Mouse (Mus musculus) midbrain, postnatal 0 days (tissue): ENCODE measurements around the gene Smim11. TPM values are rescaled to one million over a fixed set of nuclear protein-coding genes. Genes with fewer than 3 reads are reported as not detected.

Source experiments
- ATAC-seq: fragments of 200-750 bp; cut with Nextera tagmentation; 2 replicates; pipeline ENCODE4 v1.8.0; 2017; ENCODE audit warnings: moderate number of reproducible peaks, mild to moderate bottlenecking, moderate TSS enrichment, moderate library complexity; ENCODE audit not compliant: low FRiP score
- DNase-seq: peaks from one replicate; pipeline ENCODE4 v3.0.0-alpha.2; 2015; ENCODE audit warnings: low spot score
- H3K27ac ChIP-seq: fragments of 300-500 bp; sonication (generic); 2 replicates; pipeline ENCODE4 v1.5.1; 2014; ENCODE audit warnings: low read depth, mild to moderate bottlenecking, low read length, mixed read lengths
- H3K27me3 ChIP-seq: fragments of 300-500 bp; sonication (generic); 2 replicates; pipeline ENCODE4 v1.6.1; 2014; ENCODE audit warnings: low read length, control low read depth, mixed read lengths; ENCODE audit not compliant: insufficient read depth
- H3K36me3 ChIP-seq: fragments of 300-500 bp; sonication (generic); 2 replicates; pipeline ENCODE4 v1.6.1; 2014; ENCODE audit warnings: low read length, control low read depth, mixed read lengths; ENCODE audit not compliant: insufficient read depth
- H3K4me1 ChIP-seq: fragments of 300-500 bp; sonication (generic); 2 replicates; pipeline ENCODE4 v1.6.1; 2014; ENCODE audit warnings: mild to moderate bottlenecking, control low read depth, antibody characterized with exemption, low read length, mixed read lengths; ENCODE audit not compliant: insufficient read depth
- H3K4me2 ChIP-seq: fragments of 300-500 bp; sonication (generic); 2 replicates; pipeline ENCODE4 v1.6.1; 2014; ENCODE audit warnings: low read depth, mild to moderate bottlenecking, low read length, mixed read lengths; ENCODE audit not compliant: poor library complexity, severe bottlenecking
- H3K4me3 ChIP-seq: fragments of 300-500 bp; sonication (generic); 2 replicates; pipeline ENCODE4 v1.5.1; 2014; ENCODE audit warnings: low read depth, mild to moderate bottlenecking, low read length, moderate library complexity
- H3K9ac ChIP-seq: fragments of 300-500 bp; sonication (generic); replicated peaks from 2 replicates; pipeline ENCODE4 v1.6.1; 2014; ENCODE audit warnings: mild to moderate bottlenecking, low read length, moderate library complexity, mixed read lengths; ENCODE audit not compliant: poor library complexity, severe bottlenecking
- H3K9me3 ChIP-seq: fragments of 300-500 bp; sonication (generic); 2 replicates; pipeline ENCODE4 v1.6.1; 2016; ENCODE audit warnings: low read length, control low read depth
- CTCF ChIP-seq: IDR thresholded peaks from 2 replicates; pipeline ENCODE4 v1.5.1; 2016; ENCODE audit warnings: antibody characterized with exemption, mild to moderate bottlenecking
- WGBS: fragments of 180-500 bp; shearing (Covaris S2); extraction: QIAGEN DNeasy Blood & Tissue Kit; methylation state at CpG from one replicate; pipeline ENCODE4 v1.1.7; 2014; 5-methylcytosine and 5-hydroxymethylcytosine counted together
- polyA plus RNA-seq: library from polyadenylated mRNA; unstranded; fragments of >200 nt; fragmentation: Nextera tagmentation; extraction: Ambion mirVana; gene quantifications from 2 replicates; pipeline ENCODE4 v1.2.1, GENCODE M21; 2015
- total RNA-seq: library from RNA; depleted of rRNA; stranded (reverse); fragments of >200 nt; gene quantifications from 2 replicates; pipeline ENCODE4 v1.2.3, GENCODE M21; 2014

Smim11 gene
- total and polyA plus RNA-seq, 2 experiments from 2014 or later = 30.2 to 41.6 TPM

DNA sequence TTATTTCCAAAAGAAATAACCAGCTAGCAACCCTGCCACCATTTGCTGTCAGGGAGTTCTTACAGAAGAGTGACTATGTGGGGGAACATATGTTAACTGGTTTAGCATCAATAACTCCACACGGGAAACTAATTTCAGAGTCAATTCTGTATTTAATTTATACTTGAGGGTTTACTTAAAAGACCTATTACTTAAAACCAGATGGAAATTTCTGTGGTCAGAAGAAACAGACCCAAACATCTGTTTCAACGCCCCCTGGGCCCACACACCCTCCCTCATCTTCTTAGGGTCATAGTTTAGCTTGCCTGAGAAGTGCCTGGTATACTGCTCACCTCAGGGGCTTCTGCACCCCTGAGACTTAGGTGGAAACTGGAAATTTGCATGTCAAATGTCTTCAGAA is 52.8 kb downstream of the Smim11 start:
- Histone ChIP-seq H3K27ac (no peak overlapping the region), H3K36me3 (no peaks in the 10 kb centered on the region), H3K4me3 (no peak overlapping the region), H3K4me1 (no peaks in the 10 kb centered on the region), H3K27me3 (no peaks in the 10 kb centered on the region), H3K9me3 (no peaks in the 10 kb centered on the region), H3K4me2 (no peak overlapping the region), H3K9ac (no peak overlapping the region)
- DNase-seq = no peak
- ATAC-seq = no peak
- no peak for TF ChIP-seq CTCF
- 73% methylated on average over 2 of the region's 2 CpGs for whole genome bisulfite sequencing

DNA sequence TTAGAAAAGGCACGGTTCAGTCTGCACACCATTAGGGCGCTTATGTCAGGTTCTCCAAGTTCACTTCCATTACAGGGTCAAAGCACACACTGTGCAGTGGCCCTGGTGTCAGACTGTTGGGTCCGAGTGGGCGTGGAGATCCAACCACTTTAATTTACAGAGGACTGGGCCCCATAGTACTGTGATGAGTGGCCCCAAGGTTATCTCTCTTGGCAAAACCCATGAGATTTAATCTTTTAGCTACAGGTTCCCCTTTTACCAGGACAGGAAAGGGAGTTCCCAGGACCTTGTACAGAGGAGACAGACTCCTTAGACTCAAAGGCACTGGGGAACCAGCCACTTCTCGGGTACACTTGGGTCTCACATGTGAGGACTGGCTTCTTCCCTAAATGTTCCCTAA is 54.3 kb downstream of the Smim11 start:
- WGBS = 89% methylated on average over 5 of the region's 5 CpGs

DNA sequence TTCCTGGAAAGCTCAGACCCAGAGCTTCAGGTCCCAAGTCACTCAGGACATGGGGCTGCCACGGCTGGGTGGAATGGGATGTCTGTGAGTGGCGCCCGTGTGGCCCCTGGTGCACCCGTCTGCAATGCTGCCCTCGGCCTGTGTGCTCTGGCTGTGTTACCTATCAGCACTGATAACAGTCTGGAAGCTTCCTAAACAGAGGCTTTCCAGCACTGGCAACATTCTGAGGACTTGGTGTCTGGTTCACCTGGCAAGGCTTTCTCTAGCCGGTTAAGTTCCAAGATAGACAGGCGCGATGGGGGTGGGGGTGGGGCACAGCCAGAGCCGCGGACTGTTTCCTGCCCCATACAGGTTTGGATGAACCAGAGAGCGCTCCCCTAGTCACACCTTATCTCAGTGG is 54.9 kb downstream of the Smim11 start:
- ATAC-seq = no peak
- Histone ChIP-seq H3K4me1 (no peaks in the 10 kb centered on the region), H3K27ac (no peak overlapping the region), H3K27me3 (no peaks in the 10 kb centered on the region), H3K4me2 (no peak overlapping the region), H3K9ac (no peak overlapping the region), H3K4me3 (no peak overlapping the region), H3K9me3 (no peaks in the 10 kb centered on the region), H3K36me3 (no peaks in the 10 kb centered on the region)
- 80% methylated on average over 11 of the region's 11 CpGs for WGBS
- no peak for TF ChIP-seq CTCF
- no peak for DNase-seq

More for the DNA sequence above, 54.3 kb downstream of the Smim11 start:
- Histone ChIP-seq H3K27me3 (no peaks in the 10 kb centered on the region), H3K9ac (no peak overlapping the region), H3K9me3 (no peaks in the 10 kb centered on the region), H3K4me3 (no peak overlapping the region), H3K4me2 (no peak overlapping the region), H3K27ac (no peak overlapping the region), H3K4me1 (no peaks in the 10 kb centered on the region), H3K36me3 (no peaks in the 10 kb centered on the region)
- DNase-seq (no peak), ATAC-seq (no peak)
- no peak for TF ChIP-seq CTCF

GRCm38 (mm10) chr16:92357023-92357422 is 55.9 kb downstream of the Smim11 start:
- no peak for TF ChIP-seq CTCF
- H3K4me2 ChIP-seq = no peak overlapping the region
- no peaks in the 10 kb centered on the region for H3K9me3 ChIP-seq
- H3K27me3 ChIP-seq = no peaks in the 10 kb centered on the region
- no peak overlapping the region for H3K27ac ChIP-seq
- 60% methylated on average over 9 of the region's 9 CpGs for WGBS
- DNase-seq (no peak), ATAC-seq (no peak)
- H3K36me3 ChIP-seq = no peaks in the 10 kb centered on the region
- no peak overlapping the region for H3K9ac ChIP-seq
- no peaks in the 10 kb centered on the region for H3K4me1 ChIP-seq
- H3K4me3 ChIP-seq = no peak overlapping the region

DNA sequence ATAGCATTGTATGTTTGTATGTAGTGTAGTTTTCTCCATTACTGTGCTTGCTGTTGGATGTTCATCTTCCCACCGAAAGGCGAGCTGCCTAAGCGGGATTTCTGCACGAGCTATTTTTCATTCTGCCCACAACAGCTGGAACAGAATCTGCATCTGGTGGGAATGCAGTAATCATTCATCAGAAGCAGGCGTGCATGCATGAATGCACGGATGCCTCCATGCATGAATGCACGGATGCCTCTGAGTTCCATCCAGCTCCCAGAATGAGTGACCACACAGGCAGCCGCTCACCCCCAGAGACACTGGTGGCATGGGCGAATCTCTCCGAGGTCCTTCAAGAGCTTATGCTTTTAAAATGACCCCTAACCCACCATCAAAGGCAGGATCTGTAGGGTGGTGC is 56.5 kb downstream of the Smim11 start:
- TF ChIP-seq CTCF = no peak
- 23% methylated on average over 10 of the region's 10 CpGs for WGBS
- no peaks in the 10 kb centered on the region for H3K36me3 ChIP-seq
- DNase-seq (no peak), ATAC-seq (no peak)
- no peak overlapping the region for H3K27ac ChIP-seq
- no peaks in the 10 kb centered on the region for H3K9me3 ChIP-seq
- H3K4me3 ChIP-seq = no peak overlapping the region
- no peak overlapping the region for H3K4me2 ChIP-seq
- H3K9ac ChIP-seq = no peak overlapping the region
- no peaks in the 10 kb centered on the region for H3K4me1 ChIP-seq
- H3K27me3 ChIP-seq = no peaks in the 10 kb centered on the region

DNA sequence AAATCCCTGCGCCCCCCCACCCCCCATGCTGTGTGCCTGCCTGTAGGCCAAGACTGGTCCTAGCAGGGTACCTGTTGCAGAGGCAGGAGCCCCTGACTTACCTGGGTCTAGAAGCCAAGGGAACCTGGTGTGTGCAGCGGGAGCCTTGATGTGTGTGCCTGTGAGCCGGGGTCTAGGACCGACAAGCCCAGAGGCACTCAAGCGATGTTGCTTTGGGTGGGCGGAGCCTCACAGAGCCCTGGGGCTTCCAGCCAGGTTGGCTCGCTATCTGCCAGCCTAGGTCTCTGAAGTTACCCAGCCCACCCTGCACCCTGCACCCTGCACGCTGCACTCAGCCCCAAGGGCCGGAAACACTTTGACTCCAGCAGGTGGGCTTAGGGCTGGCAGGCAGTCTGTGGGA is 57.6 kb downstream of the Smim11 start:
- 26% methylated on average over 9 of the region's 9 CpGs for WGBS
- no peak for ATAC-seq
- Histone ChIP-seq H3K27me3 (no peaks in the 10 kb centered on the region), H3K36me3 (no peaks in the 10 kb centered on the region), H3K4me3 (no peak overlapping the region), H3K27ac (no peak overlapping the region), H3K4me2 (no peak overlapping the region), H3K9ac (no peak overlapping the region), H3K9me3 (no peaks in the 10 kb centered on the region), H3K4me1 (no peaks in the 10 kb centered on the region)
- DNase-seq = no peak
- TF ChIP-seq CTCF = no peak

DNA sequence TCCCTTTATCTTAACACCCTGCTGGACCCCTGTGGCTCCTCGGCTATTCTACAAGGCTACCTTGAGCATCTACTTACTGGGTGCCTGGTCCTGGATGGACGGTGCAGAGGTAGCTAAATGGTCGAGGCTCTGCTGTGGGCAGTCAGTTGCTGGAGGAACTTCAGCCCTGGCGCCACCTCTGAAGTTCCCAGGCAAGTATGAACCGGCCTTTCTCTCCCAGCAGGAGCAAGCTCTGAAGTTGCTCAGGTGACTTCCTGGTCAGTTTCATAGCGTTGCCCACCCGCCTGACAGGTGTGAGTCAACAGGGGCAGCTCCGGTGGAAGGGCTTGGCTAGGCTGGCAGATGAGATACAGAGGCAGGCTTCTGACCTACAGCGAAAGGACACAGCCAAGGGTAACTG is 58.1 kb downstream of the Smim11 start, which contains the start of gene Kcne1:
Kcne1 (minus strand) TSS at position 240 of the 400 bp plus-strand sequence.
- TF ChIP-seq CTCF = no peak
- DNase-seq (no peak), ATAC-seq (no peak)
- WGBS = 66% methylated on average over 9 of the region's 9 CpGs
- no peak within 1 kb of the TSS for H3K4me3 ChIP-seq
- H3K9ac ChIP-seq = no peak within 1 kb of the TSS
- no peaks in the 10 kb centered on the region for H3K4me1 ChIP-seq
- no peaks in the 10 kb centered on the region for H3K9me3 ChIP-seq
- H3K36me3 ChIP-seq = no peaks in the 10 kb centered on the region
- no peak within 1 kb of the TSS for H3K4me2 ChIP-seq
- no peak within 1 kb of the TSS for H3K27ac ChIP-seq
- H3K27me3 ChIP-seq = no peaks in the 10 kb centered on the region
